Mouse (Mus musculus) midbrain, embryonic 16.5 days (tissue): ENCODE measurements around the gene Mrfap1. TPM values are rescaled to one million over a fixed set of nuclear protein-coding genes. Genes with fewer than 3 reads are reported as not detected.
"Not testable (repeated sequence)": the region's sequence is repeated elsewhere in the genome, so short reads cannot be mapped to it uniquely, and the experiment has no call there.

ENCODE experiments used
- ATAC-seq: fragments of 200-750 bp; cut with Nextera tagmentation; 2 replicates; pipeline ENCODE4 v1.8.0; 2017; ENCODE audit warnings: moderate TSS enrichment
- H3K27ac ChIP-seq: fragments of 300-500 bp; sonication (generic); 2 replicates; pipeline ENCODE4 v1.5.1; 2014; ENCODE audit warnings: mild to moderate bottlenecking, low read length, mixed read lengths
- H3K27me3 ChIP-seq: fragments of 300-500 bp; sonication (generic); 2 replicates; pipeline ENCODE4 v1.6.1; 2014; ENCODE audit warnings: low read depth, low read length, mixed read lengths; ENCODE audit not compliant: control insufficient read depth, insufficient read depth
- H3K36me3 ChIP-seq: fragments of 300-500 bp; sonication (generic); 2 replicates; pipeline ENCODE4 v1.6.1; 2014; ENCODE audit warnings: mild to moderate bottlenecking, low read length, moderate library complexity, mixed read lengths; ENCODE audit not compliant: control insufficient read depth, insufficient read depth
- H3K4me1 ChIP-seq: fragments of 300-500 bp; sonication (generic); 2 replicates; pipeline ENCODE4 v1.6.1; 2014; ENCODE audit warnings: mild to moderate bottlenecking, low read length, mixed read lengths; ENCODE audit not compliant: control insufficient read depth, insufficient read depth
- H3K4me2 ChIP-seq: fragments of 300-500 bp; sonication (generic); 2 replicates; pipeline ENCODE4 v1.6.1; 2014; ENCODE audit warnings: mild to moderate bottlenecking, low read length, mixed read lengths
- H3K4me3 ChIP-seq: fragments of 300-500 bp; sonication (generic); 2 replicates; pipeline ENCODE4 v1.5.1; 2014; ENCODE audit warnings: low read depth, mild to moderate bottlenecking, low read length, moderate library complexity, mixed read lengths
- H3K9ac ChIP-seq: fragments of 300-500 bp; sonication (generic); 2 replicates; pipeline ENCODE4 v1.6.1; 2014; ENCODE audit warnings: low read depth, low read length, mixed read lengths
- H3K9me3 ChIP-seq: fragments of 300-500 bp; sonication (generic); replicated peaks from 2 replicates; pipeline ENCODE4 v1.6.1; 2014; ENCODE audit warnings: mild to moderate bottlenecking, low read length, mixed read lengths; ENCODE audit not compliant: control insufficient read depth, poor library complexity, severe bottlenecking
- WGBS: fragments of 180-500 bp; shearing (Covaris S2); extraction: QIAGEN DNeasy Blood & Tissue Kit; methylation state at CpG from one replicate; pipeline ENCODE4 v1.1.7; 2014; 5-methylcytosine and 5-hydroxymethylcytosine counted together
- polyA plus RNA-seq: library from polyadenylated mRNA; unstranded; fragments of >200 nt; fragmentation: Nextera tagmentation; extraction: Ambion mirVana; gene quantifications from 2 replicates; pipeline ENCODE4 v1.2.1, GENCODE M21; 2015

Mrfap1 gene
- polyA plus RNA-seq, 1 experiment from 2014 or later, result 289 TPM

GRCm38 (mm10) chr5:36797291-36797690 is 719 bp upstream of the Mrfap1 start:
- Histone ChIP-seq H3K4me2 (peak overlapping the region; percentile 58), H3K4me1 (peaks cover 7% of the 10 kb centered on the region), H3K9ac (no peak overlapping the region), H3K27me3 (no peaks in the 10 kb centered on the region), H3K4me3 (peak overlapping the region; percentile 72; the same call in 1 of the 2 replicates), H3K9me3 (no peaks in the 10 kb centered on the region), H3K36me3 (peaks cover 4% of the 10 kb centered on the region; the same call in 1 of the 2 replicates), H3K27ac (no peak overlapping the region)
- whole genome bisulfite sequencing, result 52% methylated on average over 8 of the region's 8 CpGs
- ATAC-seq, result no peak

GRCm38 (mm10) chr5:36795647-36796295 is 801 bp downstream of the Mrfap1 start:
- WGBS, result 5% methylated on average over 34 of the region's 37 CpGs
- not testable (repeated sequence) for H3K9me3 ChIP-seq, H3K4me1 ChIP-seq, H3K36me3 ChIP-seq, H3K27me3 ChIP-seq
- peak; percentile 61 for ATAC-seq
- Histone ChIP-seq H3K4me2 (peak overlapping the region; percentile 59), H3K4me3 (peak overlapping the region; percentile 72), H3K27ac (peak overlapping the region; percentile 94), H3K9ac (peak overlapping the region; percentile 80)

- Histone ChIP-seq H3K4me3 (no peak overlapping the region), H3K27me3 (no peaks in the 10 kb centered on the region), H3K27ac (no peak overlapping the region), H3K4me2 (no peak overlapping the region), H3K9me3 (no peaks in the 10 kb centered on the region), H3K36me3 (peaks cover 4% of the 10 kb centered on the region; the same call in 1 of the 2 replicates), H3K9ac (no peak overlapping the region), H3K4me1 (peaks cover 7% of the 10 kb centered on the region)
- 84% methylated on average over 9 of the region's 9 CpGs for WGBS
- no peak for ATAC-seq
Measured at GRCm38 (mm10) chr5:36791861-36792260, 4.7 kb downstream of the Mrfap1 start.

- H3K27me3 ChIP-seq, result no peaks in the 10 kb centered on the region
- no peak overlapping the region for H3K4me2 ChIP-seq
- no peak overlapping the region for H3K9ac ChIP-seq
- ATAC-seq, result no peak
- no peaks in the 10 kb centered on the region for H3K36me3 ChIP-seq
- no peak overlapping the region for H3K4me3 ChIP-seq
- H3K27ac ChIP-seq, result no peak overlapping the region
- no peaks in the 10 kb centered on the region for H3K9me3 ChIP-seq
- 94% methylated on average over 5 of the region's 5 CpGs for WGBS
- H3K4me1 ChIP-seq, result no peaks in the 10 kb centered on the region
Measured at GRCm38 (mm10) chr5:36786052-36786451, 10.5 kb downstream of the Mrfap1 start.

- H3K27ac ChIP-seq, result no peak overlapping the region
- 92% methylated on average over 2 of the region's 2 CpGs for WGBS
- no peak overlapping the region for H3K9ac ChIP-seq
- no peaks in the 10 kb centered on the region for H3K4me1 ChIP-seq
- no peaks in the 10 kb centered on the region for H3K27me3 ChIP-seq
- no peaks in the 10 kb centered on the region for H3K36me3 ChIP-seq
- ATAC-seq, result no peak
- no peak overlapping the region for H3K4me3 ChIP-seq
- H3K4me2 ChIP-seq, result no peak overlapping the region
- H3K9me3 ChIP-seq, result no peaks in the 10 kb centered on the region; the same call in 1 of the 2 replicates
Measured at GRCm38 (mm10) chr5:36779512-36779911, 17.1 kb downstream of the Mrfap1 start.

- ATAC-seq, result no peak
- no peaks in the 10 kb centered on the region for H3K36me3 ChIP-seq
- H3K4me2 ChIP-seq, result no peak overlapping the region
- 100% methylated on average over 1 of the region's 2 CpGs for WGBS
- H3K4me3 ChIP-seq, result no peak overlapping the region
- H3K9ac ChIP-seq, result no peak overlapping the region
- H3K27ac ChIP-seq, result no peak overlapping the region
- no peaks in the 10 kb centered on the region for H3K4me1 ChIP-seq
- H3K9me3 ChIP-seq, result no peaks in the 10 kb centered on the region; the same call in 1 of the 2 replicates
- no peaks in the 10 kb centered on the region for H3K27me3 ChIP-seq
Measured at GRCm38 (mm10) chr5:36778901-36779300, 17.7 kb downstream of the Mrfap1 start.

GRCm38 (mm10) chr5:36777186-36777585 is 19.4 kb downstream of the Mrfap1 start:
- no peak overlapping the region for H3K4me3 ChIP-seq
- WGBS, result 12% methylated on average over 2 of the region's 2 CpGs
- H3K4me1 ChIP-seq, result no peaks in the 10 kb centered on the region
- no peak overlapping the region for H3K4me2 ChIP-seq
- no peak overlapping the region for H3K27ac ChIP-seq
- no peaks in the 10 kb centered on the region for H3K36me3 ChIP-seq
- no peak for ATAC-seq
- H3K9me3 ChIP-seq, result no peaks in the 10 kb centered on the region; the same call in 1 of the 2 replicates
- no peaks in the 10 kb centered on the region for H3K27me3 ChIP-seq
- no peak overlapping the region for H3K9ac ChIP-seq

- 24% methylated on average over 9 of the region's 9 CpGs for WGBS
- no peak for ATAC-seq
- Histone ChIP-seq H3K36me3 (no peaks in the 10 kb centered on the region), H3K27me3 (no peaks in the 10 kb centered on the region), H3K27ac (no peak overlapping the region), H3K4me2 (no peak overlapping the region), H3K9ac (no peak overlapping the region), H3K4me3 (no peak overlapping the region), H3K9me3 (no peaks in the 10 kb centered on the region; the same call in 1 of the 2 replicates), H3K4me1 (no peaks in the 10 kb centered on the region)
Measured at GRCm38 (mm10) chr5:36776021-36776575, 20.5 kb downstream of the Mrfap1 start.

GRCm38 (mm10) chr5:36775317-36775716 is 21.3 kb downstream of the Mrfap1 start:
- no peak overlapping the region for H3K27ac ChIP-seq
- H3K9me3 ChIP-seq, result no peaks in the 10 kb centered on the region
- H3K4me3 ChIP-seq, result no peak overlapping the region
- no peak overlapping the region for H3K4me2 ChIP-seq
- H3K9ac ChIP-seq, result no peak overlapping the region
- no peaks in the 10 kb centered on the region for H3K27me3 ChIP-seq
- WGBS, result 84% methylated on average over 2 of the region's 2 CpGs
- no peaks in the 10 kb centered on the region for H3K36me3 ChIP-seq
- no peak for ATAC-seq
- H3K4me1 ChIP-seq, result no peaks in the 10 kb centered on the region
